Mouse (Mus musculus): ENCODE results near the gene Esr1. TPM values are rescaled to one million over a fixed set of nuclear protein-coding genes. Genes with fewer than 3 reads are reported as not detected.
A peak's percentile ranks its signal among the peaks of the same experiment; 100 is the strongest.
"Not testable (repeated sequence)": the region's sequence is repeated elsewhere in the genome, so short reads cannot be mapped to it uniquely, and the experiment has no call there.

Gene Esr1
- polyA plus RNA-seq, 1 experiment from 2014 or later, result 0.08 TPM

GRCm38 (mm10) chr10:4671876-4672275 lies 60.5 kb downstream of the Esr1 start:
- Histone ChIP-seq H3K4me1 (replicated peaks) (no peaks in the 10 kb centered on the region), H3K27ac (no peak overlapping the region), H3K4me3 (no peak overlapping the region), H3K27me3 (ENCODE audit: insufficient read depth, poor library complexity, severe bottlenecking) (no peaks in the 10 kb centered on the region), H3K36me3 (no peaks in the 10 kb centered on the region), H3K9me3 (no peaks in the 10 kb centered on the region)
- no peak for DNase-seq (ENCODE audit: low spot score)
- 81% methylated on average over 3 of the region's 3 CpGs for WGBS

- H3K27ac ChIP-seq, result no peak overlapping the region
- H3K36me3 ChIP-seq, result no peaks in the 10 kb centered on the region
- no peak for DNase-seq (ENCODE audit: low spot score)
- no peak overlapping the region for H3K4me3 ChIP-seq
- no peaks in the 10 kb centered on the region for H3K4me1 ChIP-seq (replicated peaks)
- WGBS, result 93% methylated on average over 4 of the region's 4 CpGs
- no peaks in the 10 kb centered on the region for H3K27me3 ChIP-seq (ENCODE audit: insufficient read depth, poor library complexity, severe bottlenecking)
- no peaks in the 10 kb centered on the region for H3K9me3 ChIP-seq
Observed at GRCm38 (mm10) chr10:4673311-4673816, 62.0 kb downstream of the Esr1 start.

GRCm38 (mm10) chr10:4674983-4675592 lies 63.7 kb downstream of the Esr1 start:
- not testable (repeated sequence) for H3K4me3 ChIP-seq; H3K27ac ChIP-seq; H3K4me1 ChIP-seq (replicated peaks); H3K9me3 ChIP-seq; H3K36me3 ChIP-seq; H3K27me3 ChIP-seq (ENCODE audit: insufficient read depth, poor library complexity, severe bottlenecking)
- DNase-seq (ENCODE audit: low spot score), result peak; percentile 5
- WGBS, result 29% methylated on average over 14 of the region's 14 CpGs

GRCm38 (mm10) chr10:4683106-4683505 lies 71.7 kb downstream of the Esr1 start:
- H3K36me3 ChIP-seq, result no peaks in the 10 kb centered on the region
- DNase-seq (ENCODE audit: low spot score), result no peak
- no peaks in the 10 kb centered on the region for H3K4me1 ChIP-seq (replicated peaks)
- no peaks in the 10 kb centered on the region for H3K9me3 ChIP-seq
- H3K27me3 ChIP-seq (ENCODE audit: insufficient read depth, poor library complexity, severe bottlenecking), result no peaks in the 10 kb centered on the region
- no peak overlapping the region for H3K4me3 ChIP-seq
- 87% methylated on average over 5 of the region's 5 CpGs for WGBS
- no peak overlapping the region for H3K27ac ChIP-seq

- no peaks in the 10 kb centered on the region for H3K4me1 ChIP-seq (replicated peaks)
- no peaks in the 10 kb centered on the region for H3K27me3 ChIP-seq (ENCODE audit: insufficient read depth, poor library complexity, severe bottlenecking)
- no peak overlapping the region for H3K27ac ChIP-seq
- no peaks in the 10 kb centered on the region for H3K9me3 ChIP-seq
- no peak overlapping the region for H3K4me3 ChIP-seq
- DNase-seq (ENCODE audit: low spot score), result no peak
- H3K36me3 ChIP-seq, result no peaks in the 10 kb centered on the region
- WGBS, result 94% methylated on average over 12 of the region's 12 CpGs
Observed at GRCm38 (mm10) chr10:4683711-4684265, 72.4 kb downstream of the Esr1 start.

- DNase-seq (ENCODE audit: low spot score), result peak; percentile 9
- Histone ChIP-seq H3K4me3 (no peak overlapping the region), H3K27ac (no peak overlapping the region), H3K4me1 (replicated peaks) (no peaks in the 10 kb centered on the region), H3K27me3 (ENCODE audit: insufficient read depth, poor library complexity, severe bottlenecking) (no peaks in the 10 kb centered on the region), H3K36me3 (no peaks in the 10 kb centered on the region), H3K9me3 (no peaks in the 10 kb centered on the region)
- 79% methylated on average over 7 of the region's 7 CpGs for WGBS
Observed at GRCm38 (mm10) chr10:4694336-4694865, 83.0 kb downstream of the Esr1 start.

GRCm38 (mm10) chr10:4709915-4710314 lies 98.5 kb downstream of the Esr1 start:
- H3K4me3 ChIP-seq, result peak overlapping the region; percentile 43
- H3K9me3 ChIP-seq, result no peaks in the 10 kb centered on the region
- 5% methylated on average over 15 of the region's 15 CpGs for WGBS
- peak; percentile 48 for DNase-seq (ENCODE audit: low spot score)
- H3K36me3 ChIP-seq, result no peaks in the 10 kb centered on the region
- H3K27ac ChIP-seq, result no peak overlapping the region
- H3K4me1 ChIP-seq (replicated peaks), result peaks cover 19% of the 10 kb centered on the region
- peaks cover 57% of the 10 kb centered on the region for H3K27me3 ChIP-seq (ENCODE audit: insufficient read depth, poor library complexity, severe bottlenecking)

- peaks cover 66% of the 10 kb centered on the region for H3K27me3 ChIP-seq (ENCODE audit: insufficient read depth, poor library complexity, severe bottlenecking)
Observed at GRCm38 (mm10) chr10:4711434-4711833, 100.0 kb downstream of the Esr1 start.

GRCm38 (mm10) chr10:4712061-4712908 lies 100.9 kb downstream of the Esr1 start:
- Histone ChIP-seq H3K4me3 (peak overlapping the region; percentile 63), H3K27ac (no peak overlapping the region), H3K27me3 (ENCODE audit: insufficient read depth, poor library complexity, severe bottlenecking) (peaks cover 66% of the 10 kb centered on the region), H3K36me3 (no peaks in the 10 kb centered on the region), H3K9me3 (no peaks in the 10 kb centered on the region), H3K4me1 (replicated peaks) (peaks cover 19% of the 10 kb centered on the region)
- DNase-seq (ENCODE audit: low spot score), result peak; percentile 50
- WGBS, result under 1% methylated on average over 68 of the region's 68 CpGs

More at GRCm38 (mm10) chr10:4711434-4711833, 100.0 kb downstream of the Esr1 start:
- 52% methylated on average over 5 of the region's 5 CpGs for WGBS
- H3K4me1 ChIP-seq (replicated peaks), result peaks cover 19% of the 10 kb centered on the region
- H3K36me3 ChIP-seq, result no peaks in the 10 kb centered on the region
- H3K4me3 ChIP-seq, result peak overlapping the region; percentile 63; the same call in 1 of the 2 replicates
- DNase-seq (ENCODE audit: low spot score), result no peak
- no peaks in the 10 kb centered on the region for H3K9me3 ChIP-seq
- H3K27ac ChIP-seq, result no peak overlapping the region

- peaks cover 62% of the 10 kb centered on the region for H3K27me3 ChIP-seq (ENCODE audit: insufficient read depth, poor library complexity, severe bottlenecking)
- no peaks in the 10 kb centered on the region for H3K9me3 ChIP-seq
- WGBS, result 65% methylated on average over 10 of the region's 10 CpGs
- no peak for DNase-seq (ENCODE audit: low spot score)
- H3K27ac ChIP-seq, result no peak overlapping the region
- H3K36me3 ChIP-seq, result no peaks in the 10 kb centered on the region
- H3K4me3 ChIP-seq, result no peak overlapping the region
- H3K4me1 ChIP-seq (replicated peaks), result peaks cover 19% of the 10 kb centered on the region
Observed at GRCm38 (mm10) chr10:4713398-4713797, 102.0 kb downstream of the Esr1 start.

- 45% methylated on average over 3 of the region's 3 CpGs for WGBS
- H3K4me1 ChIP-seq (replicated peaks), result 0 out of 2 replicates have a peak, but pooled peaks cover 3% of the 10 kb centered on the region
- no peak for DNase-seq (ENCODE audit: low spot score)
- H3K9me3 ChIP-seq, result no peaks in the 10 kb centered on the region
- no peak overlapping the region for H3K4me3 ChIP-seq
- H3K27me3 ChIP-seq (ENCODE audit: insufficient read depth, poor library complexity, severe bottlenecking), result no peaks in the 10 kb centered on the region
- H3K27ac ChIP-seq, result no peak overlapping the region
- no peaks in the 10 kb centered on the region for H3K36me3 ChIP-seq
Observed at GRCm38 (mm10) chr10:4724851-4725250, 113.5 kb downstream of the Esr1 start.

- H3K27ac ChIP-seq, result no peak overlapping the region
- DNase-seq (ENCODE audit: low spot score), result no peak
Observed at GRCm38 (mm10) chr10:4726141-4726540, 114.7 kb downstream of the Esr1 start.

More at GRCm38 (mm10) chr10:4726141-4726540, 114.7 kb downstream of the Esr1 start:
- Histone ChIP-seq H3K9me3 (no peaks in the 10 kb centered on the region), H3K36me3 (no peaks in the 10 kb centered on the region), H3K27me3 (ENCODE audit: insufficient read depth, poor library complexity, severe bottlenecking) (no peaks in the 10 kb centered on the region), H3K4me3 (no peak overlapping the region), H3K4me1 (replicated peaks) (0 out of 2 replicates have a peak, but pooled peaks cover 3% of the 10 kb centered on the region)
- 76% methylated on average over 6 of the region's 6 CpGs for WGBS

All from hindbrain, embryonic 10.5 days (tissue).